Mouse (Mus musculus): ENCODE data around the gene a. TPM values are rescaled to one million over a fixed set of nuclear protein-coding genes. Genes with fewer than 3 reads are reported as not detected.
"Not testable (repeated sequence)": the region's sequence is repeated elsewhere in the genome, so short reads cannot be mapped to it uniquely, and the experiment has no call there.

a gene
- total and polyA plus RNA-seq, 2 experiments from 2014 or later = 0.90 to 2.9 TPM

DNA sequence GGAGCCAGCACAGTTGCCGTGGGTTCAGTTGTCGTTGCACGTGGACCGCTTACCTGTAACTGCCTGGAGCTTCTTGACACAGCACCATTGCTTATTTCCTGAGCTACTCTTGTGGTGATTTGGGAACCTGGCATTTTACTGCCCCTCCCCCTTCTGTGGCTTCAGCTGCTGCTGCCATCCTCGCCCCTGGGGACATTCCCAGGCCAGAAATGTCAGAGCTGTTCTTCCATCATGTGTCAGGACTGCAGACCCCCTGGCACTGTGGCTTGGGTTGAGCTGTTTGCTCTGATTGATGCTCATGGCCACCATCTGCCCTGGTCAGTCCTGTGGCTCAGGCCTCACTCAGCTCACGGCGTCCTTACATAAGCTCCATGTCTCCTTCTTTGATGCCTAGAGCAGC is 129.7 kb downstream of the a start:
- Histone ChIP-seq H3K4me2 (ENCODE audit: low read depth) (no peak overlapping the region), H3K9ac (no peak overlapping the region), H3K4me3 (ENCODE audit: low read depth, low read length) (no peak overlapping the region), H3K27me3 (ENCODE audit: insufficient read depth, low read length) (no peaks in the 10 kb centered on the region), H3K36me3 (ENCODE audit: insufficient read depth) (no peaks in the 10 kb centered on the region), H3K9me3 (ENCODE audit: low read length) (no peaks in the 10 kb centered on the region), H3K27ac (ENCODE audit: low read depth, low read length) (no peak overlapping the region), H3K4me1 (ENCODE audit: insufficient read depth) (no peaks in the 10 kb centered on the region)
- DNase-seq (no peak), ATAC-seq (no peak)
- WGBS = 90% methylated on average over 7 of the region's 7 CpGs
- TF ChIP-seq CTCF (IDR thresholded peaks at IDR 0.05; ENCODE audit: low read depth) = no peak

DNA sequence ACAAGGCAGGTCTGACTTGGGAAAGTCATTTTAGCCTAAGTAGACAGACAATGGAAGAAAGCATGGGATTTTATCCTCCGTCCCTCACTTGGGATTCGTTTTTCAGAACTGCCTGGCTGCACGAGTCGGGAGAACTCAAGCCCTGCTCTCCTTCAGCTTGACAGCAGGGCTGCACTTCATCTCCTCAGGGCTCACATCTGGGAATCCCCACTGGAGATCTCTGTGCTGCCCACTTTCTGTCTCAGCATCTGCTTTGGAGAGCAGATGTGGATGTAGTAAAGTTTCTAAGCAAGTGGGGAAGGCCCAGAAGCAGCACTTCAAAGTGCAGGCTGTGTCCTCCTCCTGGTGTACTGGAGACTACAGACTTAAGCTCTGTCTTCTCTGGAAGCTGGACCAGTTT is 130.9 kb downstream of the a start:
- H3K4me1 ChIP-seq (ENCODE audit: insufficient read depth); H3K9ac ChIP-seq; H3K27me3 ChIP-seq (ENCODE audit: insufficient read depth, low read length); H3K4me2 ChIP-seq (ENCODE audit: low read depth); ATAC-seq; H3K27ac ChIP-seq (ENCODE audit: low read depth, low read length); H3K9me3 ChIP-seq (ENCODE audit: low read length); H3K36me3 ChIP-seq (ENCODE audit: insufficient read depth); H3K4me3 ChIP-seq (ENCODE audit: low read depth, low read length); DNase-seq: not testable (repeated sequence)
- WGBS = no CpG with 5 or more reads among the region's 4 CpGs

DNA sequence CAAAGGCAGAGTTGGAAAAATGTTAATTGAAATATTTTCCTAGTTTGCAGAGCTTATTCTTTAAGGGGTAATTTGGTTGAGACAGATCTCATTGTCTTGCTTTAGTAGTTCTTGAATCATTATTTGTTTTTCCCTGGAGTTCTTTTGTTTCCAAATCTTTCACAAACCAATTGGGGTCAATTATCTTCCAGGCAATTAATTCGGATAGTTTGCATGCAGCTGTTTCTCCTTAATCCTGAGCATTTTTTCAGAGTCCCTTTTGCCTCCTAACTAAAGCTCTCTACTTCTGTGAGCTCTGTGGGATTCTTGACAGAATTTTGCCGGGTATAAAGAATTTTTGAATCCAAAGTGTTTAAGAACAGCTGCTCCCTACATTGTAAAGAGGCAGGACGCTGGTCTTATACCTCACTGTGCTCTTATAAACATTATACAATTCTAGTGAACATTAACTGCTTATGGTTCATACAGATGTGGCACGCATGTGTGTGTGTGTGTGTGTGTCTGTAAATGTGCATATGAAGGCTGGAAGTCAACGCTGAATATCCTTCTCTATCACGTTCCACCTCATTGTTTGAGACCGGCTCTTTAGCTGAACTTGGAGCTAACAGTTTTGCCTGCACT is 134.3 kb downstream of the a start:
- no peaks in the 10 kb centered on the region for H3K27me3 ChIP-seq (ENCODE audit: insufficient read depth, low read length)
- H3K4me1 ChIP-seq (ENCODE audit: insufficient read depth) = no peaks in the 10 kb centered on the region
- no peaks in the 10 kb centered on the region for H3K9me3 ChIP-seq (ENCODE audit: low read length)
- DNase-seq (peak; percentile 5), ATAC-seq (peak; percentile 25; the same call in 1 of the 2 replicates)
- WGBS = 10% methylated on average over 7 of the region's 7 CpGs
- no peak overlapping the region for H3K4me3 ChIP-seq (ENCODE audit: low read depth, low read length)
- no peak overlapping the region for H3K9ac ChIP-seq
- no peak for TF ChIP-seq CTCF (IDR thresholded peaks at IDR 0.05; ENCODE audit: low read depth)
- no peaks in the 10 kb centered on the region for H3K36me3 ChIP-seq (ENCODE audit: insufficient read depth)
- H3K4me2 ChIP-seq (ENCODE audit: low read depth) = no peak overlapping the region
- H3K27ac ChIP-seq (ENCODE audit: low read depth, low read length) = no peak overlapping the region

DNA sequence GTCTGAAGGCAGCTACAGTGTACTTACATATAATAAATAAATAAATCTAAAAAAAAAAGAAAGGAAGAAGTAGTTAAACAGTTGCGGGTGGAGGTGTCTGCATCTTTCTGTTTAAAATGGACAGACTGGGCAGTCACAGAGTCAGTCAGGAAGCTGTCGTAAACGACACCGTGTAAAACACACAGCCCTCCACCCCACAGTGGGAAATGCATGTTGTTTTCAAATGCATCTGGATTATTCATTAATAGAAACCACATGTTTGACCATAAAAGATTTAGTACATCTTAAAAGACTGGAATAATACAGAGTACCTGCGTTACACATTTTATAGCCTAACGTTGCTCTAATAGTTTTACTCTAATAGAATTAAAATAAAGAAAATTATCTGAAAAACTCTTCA is 135.6 kb downstream of the a start:
- Histone ChIP-seq H3K9me3 (ENCODE audit: low read length) (no peaks in the 10 kb centered on the region), H3K27ac (ENCODE audit: low read depth, low read length) (no peak overlapping the region), H3K4me2 (ENCODE audit: low read depth) (no peak overlapping the region), H3K9ac (no peak overlapping the region), H3K4me3 (ENCODE audit: low read depth, low read length) (no peak overlapping the region), H3K27me3 (ENCODE audit: insufficient read depth, low read length) (peaks cover under 1% of the 10 kb centered on the region; the same call in 1 of the 2 replicates), H3K36me3 (ENCODE audit: insufficient read depth) (no peaks in the 10 kb centered on the region), H3K4me1 (ENCODE audit: insufficient read depth) (no peaks in the 10 kb centered on the region)
- ATAC-seq = no peak
- WGBS = 85% methylated on average over 6 of the region's 6 CpGs
- no peak for TF ChIP-seq CTCF (IDR thresholded peaks at IDR 0.05; ENCODE audit: low read depth)
- no peak for DNase-seq

DNA sequence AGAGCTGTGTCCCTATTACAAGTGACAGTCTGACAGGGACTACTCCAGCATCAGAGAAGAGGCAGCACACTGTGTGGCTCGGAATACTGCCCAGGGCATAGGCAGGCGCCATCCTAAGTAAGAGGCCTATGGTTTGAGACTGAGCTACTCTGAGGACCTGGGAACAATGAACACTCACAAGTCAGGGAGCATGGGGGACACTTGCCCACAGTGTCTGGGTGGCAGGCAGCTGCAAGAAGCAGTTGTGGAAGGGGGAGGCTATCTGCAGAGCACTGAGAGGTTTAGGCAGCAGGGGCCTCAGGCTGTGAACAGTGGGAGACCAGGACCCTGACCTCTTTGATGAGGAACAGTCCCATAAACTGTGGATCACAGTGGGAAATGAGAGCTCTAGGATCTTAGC is 137.1 kb downstream of the a start:
- no peak; the same call in 1 of the 2 replicates for ATAC-seq
- WGBS = 63% methylated on average over 2 of the region's 2 CpGs
- H3K4me3 ChIP-seq (ENCODE audit: low read depth, low read length) = no peak overlapping the region

DNA sequence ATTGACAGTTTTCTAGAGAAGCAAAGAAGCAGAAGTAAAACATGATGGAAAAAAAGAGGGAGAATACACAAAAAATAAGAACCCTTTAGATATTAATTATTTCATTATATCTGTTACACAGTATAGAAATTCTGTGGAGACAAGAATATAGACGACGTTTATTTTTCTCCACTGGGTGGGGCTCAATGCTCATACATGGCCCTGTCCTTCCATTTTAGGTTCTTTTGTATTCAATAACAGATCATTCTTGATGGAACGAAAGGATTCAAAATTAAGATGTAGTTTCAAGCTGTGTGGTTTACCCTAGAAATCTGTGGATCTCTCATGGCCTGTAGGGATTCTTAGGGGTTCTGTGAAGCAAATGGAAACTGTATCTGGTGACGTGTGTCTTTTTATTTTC is 142.7 kb downstream of the a start:
- Histone ChIP-seq H3K9me3 (ENCODE audit: low read length) (no peaks in the 10 kb centered on the region), H3K9ac (no peak overlapping the region), H3K4me1 (ENCODE audit: insufficient read depth) (no peaks in the 10 kb centered on the region), H3K4me2 (ENCODE audit: low read depth) (no peak overlapping the region), H3K36me3 (ENCODE audit: insufficient read depth) (no peaks in the 10 kb centered on the region), H3K27me3 (ENCODE audit: insufficient read depth, low read length) (peaks cover 3% of the 10 kb centered on the region; the same call in 1 of the 2 replicates), H3K4me3 (ENCODE audit: low read depth, low read length) (no peak overlapping the region), H3K27ac (ENCODE audit: low read depth, low read length) (no peak overlapping the region)
- DNase-seq (peak; percentile 61), ATAC-seq (peak; percentile 60; the same call in 1 of the 2 replicates)
- 46% methylated on average over 4 of the region's 4 CpGs for WGBS
- peak; percentile 46 for TF ChIP-seq CTCF (IDR thresholded peaks at IDR 0.05; ENCODE audit: low read depth)

More for the DNA sequence above, 137.1 kb downstream of the a start:
- Histone ChIP-seq H3K4me1 (ENCODE audit: insufficient read depth) (no peaks in the 10 kb centered on the region), H3K9me3 (ENCODE audit: low read length) (no peaks in the 10 kb centered on the region), H3K27me3 (ENCODE audit: insufficient read depth, low read length) (peaks cover 3% of the 10 kb centered on the region; the same call in 1 of the 2 replicates), H3K9ac (no peak overlapping the region), H3K4me2 (ENCODE audit: low read depth) (no peak overlapping the region), H3K27ac (ENCODE audit: low read depth, low read length) (no peak overlapping the region), H3K36me3 (ENCODE audit: insufficient read depth) (no peaks in the 10 kb centered on the region)
- no peak for DNase-seq
- no peak for TF ChIP-seq CTCF (IDR thresholded peaks at IDR 0.05; ENCODE audit: low read depth)

DNA sequence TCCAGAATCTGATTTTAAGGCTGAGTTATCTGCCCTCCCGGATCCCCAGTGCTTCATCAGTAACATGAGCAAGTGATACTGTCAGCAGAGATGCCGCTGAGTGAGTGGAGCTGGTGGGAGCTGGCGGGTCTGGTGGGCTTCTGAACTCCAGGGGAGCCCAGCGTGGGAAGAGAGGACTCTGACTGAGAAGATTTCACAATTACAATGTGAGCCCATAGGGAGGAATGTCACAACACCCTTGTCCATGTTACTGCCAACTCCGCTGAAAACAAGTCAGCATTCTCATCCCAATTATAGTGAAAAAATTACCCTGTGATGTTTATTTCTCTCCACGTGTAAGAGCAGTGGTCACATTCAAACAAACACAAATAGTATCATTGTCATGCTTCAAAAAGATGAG is 144.9 kb downstream of the a start:
- ATAC-seq (no peak), DNase-seq (no peak)
- H3K9me3 ChIP-seq (ENCODE audit: low read length) = no peaks in the 10 kb centered on the region
- H3K27ac ChIP-seq (ENCODE audit: low read depth, low read length) = no peak overlapping the region
- no peaks in the 10 kb centered on the region for H3K4me1 ChIP-seq (ENCODE audit: insufficient read depth)
- 62% methylated on average over 6 of the region's 6 CpGs for WGBS
- H3K36me3 ChIP-seq (ENCODE audit: insufficient read depth) = no peaks in the 10 kb centered on the region
- no peak for TF ChIP-seq CTCF (IDR thresholded peaks at IDR 0.05; ENCODE audit: low read depth)
- no peak overlapping the region for H3K4me2 ChIP-seq (ENCODE audit: low read depth)
- peaks cover 3% of the 10 kb centered on the region; the same call in 1 of the 2 replicates for H3K27me3 ChIP-seq (ENCODE audit: insufficient read depth, low read length)
- no peak overlapping the region for H3K4me3 ChIP-seq (ENCODE audit: low read depth, low read length)
- H3K9ac ChIP-seq = no peak overlapping the region

Data from forebrain, postnatal 0 days (tissue).